Mouse (Mus musculus): ENCODE measurements around the gene Mfsd6l. TPM values are rescaled to one million over a fixed set of nuclear protein-coding genes. Genes with fewer than 3 reads are reported as not detected.
A peak's percentile ranks its signal among the peaks of the same experiment; 100 is the strongest.

Gene Mfsd6l
- polyA plus RNA-seq, 1 experiment from 2014 or later, result 0.08 TPM

DNA sequence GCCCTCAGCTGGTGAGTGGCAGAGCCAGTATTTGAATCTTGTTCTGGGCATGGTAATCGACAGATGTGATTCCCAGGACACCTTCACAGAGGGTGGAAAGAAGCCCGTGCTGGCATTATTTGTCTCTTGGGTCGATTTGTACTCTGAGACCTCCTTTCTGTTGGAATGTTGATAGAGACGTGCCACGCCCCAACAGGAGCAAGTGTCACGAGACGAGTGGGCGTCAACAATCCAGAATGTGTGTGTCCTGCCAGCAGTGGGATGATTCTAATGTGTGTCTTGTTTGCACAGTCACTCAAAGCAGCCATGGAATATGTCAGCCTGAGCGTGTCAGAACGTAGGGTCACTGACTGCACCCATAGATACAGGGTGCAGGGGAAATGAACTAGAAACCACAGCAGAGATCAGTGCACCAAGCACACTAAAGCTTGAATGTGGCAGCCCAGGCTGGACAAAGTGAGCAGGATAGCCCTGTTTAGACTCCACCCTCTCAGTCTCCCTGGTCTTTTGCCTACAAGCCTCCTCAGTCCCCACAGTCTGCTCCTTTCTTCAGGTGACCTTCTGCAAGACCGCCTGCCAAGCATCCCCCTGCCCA, 23.9 kb upstream of the Mfsd6l start:
- no peak for TF ChIP-seq CTCF (IDR thresholded peaks at IDR 0.05)
- ATAC-seq (no peak), DNase-seq (ENCODE audit: low read depth, low spot score) (no peak)
- POLR2A ChIA-PET, result interaction anchor here (0.5 kb wide), 1 partner anchor 283 kb away, joined by 3 read pairs; no protein-coding TSS in a partner anchor
- peaks cover 18% of the 10 kb centered on the region for H3K27me3 ChIP-seq
- CTCF ChIA-PET, result interaction anchor here (1.1 to 1.7 kb wide), 2 partner anchors 17 to 97 kb away, joined by 3 to 4 read pairs; no protein-coding TSS in a partner anchor
- in situ Hi-C loops (cut with MboI; ENCODE audit: low pct_unique_long_range_greater_than_20kb), result no loop called here

DNA sequence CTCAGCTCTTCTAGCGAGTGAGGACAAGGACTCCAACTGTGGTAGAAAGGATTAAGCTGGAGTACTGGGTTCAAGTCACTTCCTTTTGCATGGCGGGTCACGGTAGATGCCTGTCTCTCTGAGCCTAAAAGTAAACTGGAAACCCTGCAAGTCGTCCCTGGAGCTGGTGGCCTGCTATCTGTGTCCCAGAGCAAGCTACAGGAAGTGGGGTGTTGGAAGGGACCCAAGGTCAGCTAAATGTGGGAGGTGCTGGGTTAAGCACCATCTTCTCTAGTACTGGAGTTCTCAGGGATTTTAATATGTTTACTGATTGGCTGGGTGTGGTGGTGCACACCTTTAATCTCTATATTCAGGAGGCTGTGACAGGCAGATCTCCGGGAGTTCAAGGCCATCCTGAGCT, 23.2 kb upstream of the Mfsd6l start:
- in situ Hi-C loops (cut with MboI; ENCODE audit: low pct_unique_long_range_greater_than_20kb), result no loop called here
- ChIA-PET POLR2A (no interaction called here), CTCF (interaction anchor here (1.1 to 2.1 kb wide), 3 partner anchors 17 to 98 kb away, joined by 3 to 5 read pairs (median 4); no protein-coding TSS in a partner anchor)
- DNase-seq (ENCODE audit: low read depth, low spot score) (no peak), ATAC-seq (no peak)
- TF ChIP-seq CTCF (IDR thresholded peaks at IDR 0.05), result no peak
- peaks cover 11% of the 10 kb centered on the region for H3K27me3 ChIP-seq

DNA sequence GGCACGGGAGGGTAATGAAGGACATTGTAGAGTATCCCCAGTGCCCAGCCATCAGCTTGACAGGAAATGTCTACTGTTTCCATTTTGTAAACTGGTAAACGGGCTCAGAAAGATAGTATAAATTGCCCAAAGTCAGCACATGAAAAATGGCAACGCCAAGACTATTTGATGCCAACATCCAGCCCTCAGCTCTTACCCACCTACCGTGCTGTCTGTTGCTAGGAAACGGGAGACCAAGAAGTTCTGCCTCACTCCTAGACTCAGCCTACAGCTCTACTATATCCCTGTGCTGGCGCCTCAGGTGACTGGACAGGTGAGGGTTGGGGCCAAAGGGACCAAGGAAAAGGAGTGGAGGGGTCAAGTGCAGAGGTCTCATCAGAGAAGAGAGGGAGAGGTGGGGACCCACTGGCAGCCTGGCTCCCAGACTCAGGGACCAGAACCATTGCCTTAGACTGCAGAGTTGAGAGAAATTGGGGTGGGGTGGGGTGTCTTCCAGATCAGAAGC, 22.0 kb upstream of the Mfsd6l start:
- in situ Hi-C loops (cut with MboI; ENCODE audit: low pct_unique_long_range_greater_than_20kb), result no loop called here
- ATAC-seq, result no peak
- no peak for DNase-seq (ENCODE audit: low read depth, low spot score)
- ChIA-PET POLR2A (no interaction called here), CTCF (interaction anchor here (1.7 to 2.1 kb wide), 2 partner anchors 47 to 99 kb away, joined by 3 to 5 read pairs; no protein-coding TSS in a partner anchor)
- no peak for TF ChIP-seq CTCF (IDR thresholded peaks at IDR 0.05)
- H3K27me3 ChIP-seq, result peaks cover 5% of the 10 kb centered on the region

DNA sequence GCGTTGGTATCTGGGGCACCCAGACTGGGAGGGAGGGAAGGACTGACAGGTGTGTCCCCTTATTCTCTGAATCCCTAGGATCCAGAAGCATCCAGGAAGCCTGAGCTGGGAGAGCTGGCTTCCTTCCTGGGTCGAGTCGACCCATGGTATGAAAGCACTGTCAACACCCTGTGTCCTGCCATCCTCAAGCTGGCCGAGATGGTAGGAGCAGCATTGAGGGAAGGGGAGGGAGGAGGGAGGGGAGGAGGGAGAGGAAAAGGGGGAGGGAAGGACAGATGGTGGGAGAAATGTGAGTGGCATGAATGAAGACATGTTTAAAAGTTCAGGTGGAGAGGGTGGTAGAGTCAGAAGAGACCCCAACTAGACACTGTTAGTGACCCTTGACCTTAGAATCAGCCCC, 20.0 kb upstream of the Mfsd6l start:
- in situ Hi-C loops (cut with MboI; ENCODE audit: low pct_unique_long_range_greater_than_20kb), result no loop called here
- H3K27me3 ChIP-seq, result no peaks in the 10 kb centered on the region
- DNase-seq (ENCODE audit: low read depth, low spot score) (no peak), ATAC-seq (no peak)
- CTCF ChIA-PET, result interaction anchor here (1.0 to 1.8 kb wide), 3 partner anchors 12 to 21 kb away, joined by 3 to 6 read pairs (median 4); no protein-coding TSS in a partner anchor
- TF ChIP-seq CTCF (IDR thresholded peaks at IDR 0.05), result no peak
- POLR2A ChIA-PET, result interaction anchor here (1.0 kb wide), 1 partner anchor 65 kb away, joined by 4 read pairs; no protein-coding TSS in a partner anchor

DNA sequence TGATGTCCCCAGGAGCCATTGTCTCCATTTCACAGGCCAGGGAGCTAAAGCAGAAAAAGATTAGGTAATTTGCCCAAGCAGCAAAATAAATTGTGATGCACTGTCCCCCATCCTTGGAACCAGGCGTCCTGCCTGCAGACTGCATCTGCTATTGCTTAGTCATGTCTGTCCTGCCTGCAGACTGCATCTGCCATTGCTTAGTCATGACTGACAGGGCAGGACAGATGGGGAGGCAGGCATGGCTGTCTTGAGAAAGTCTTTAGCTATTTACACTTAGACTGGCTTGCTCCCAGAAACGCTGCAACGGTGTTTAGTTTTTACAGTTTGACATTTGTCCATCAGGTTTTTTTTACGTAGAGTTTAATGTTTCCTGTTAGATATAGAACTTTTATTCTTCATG, 19.5 kb upstream of the Mfsd6l start:
- no peak for TF ChIP-seq CTCF (IDR thresholded peaks at IDR 0.05)
- H3K27me3 ChIP-seq, result no peaks in the 10 kb centered on the region
- POLR2A ChIA-PET, result interaction anchor here (1.0 kb wide), 1 partner anchor 64 kb away, joined by 4 read pairs; no protein-coding TSS in a partner anchor
- CTCF ChIA-PET, result interaction anchor here (1.0 to 1.8 kb wide), 3 partner anchors 12 to 20 kb away, joined by 3 to 6 read pairs (median 4); no protein-coding TSS in a partner anchor
- no peak for ATAC-seq
- DNase-seq (ENCODE audit: low read depth, low spot score), result peak; percentile 39
- in situ Hi-C loops (cut with MboI; ENCODE audit: low pct_unique_long_range_greater_than_20kb), result no loop called here

DNA sequence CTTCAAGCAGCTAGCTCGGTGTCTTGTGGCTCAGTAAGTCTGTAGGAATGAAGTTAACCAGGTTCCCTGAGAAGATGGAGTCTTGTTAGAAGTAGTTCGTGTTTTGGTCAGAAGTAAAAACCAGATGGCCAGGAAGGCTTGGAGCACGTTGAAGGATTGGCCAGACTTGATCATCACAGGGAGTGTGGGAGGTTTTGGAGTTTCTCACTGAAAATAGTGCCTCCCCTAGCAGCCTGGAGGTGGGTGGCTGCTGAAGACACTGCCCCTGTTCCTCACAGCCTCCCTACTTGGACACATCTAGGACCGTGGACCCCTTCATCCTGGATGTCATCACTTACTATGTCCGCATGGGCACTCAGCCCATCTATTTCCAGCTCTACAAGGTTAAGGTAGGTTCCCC, 16.4 kb upstream of the Mfsd6l start:
- ChIA-PET CTCF (no interaction called here), POLR2A (no interaction called here)
- no peak for TF ChIP-seq CTCF (IDR thresholded peaks at IDR 0.05)
- in situ Hi-C loops (cut with MboI; ENCODE audit: low pct_unique_long_range_greater_than_20kb), result no loop called here
- ATAC-seq, result peak; percentile 20
- DNase-seq (ENCODE audit: low read depth, low spot score), result no peak
- no peaks in the 10 kb centered on the region for H3K27me3 ChIP-seq

DNA sequence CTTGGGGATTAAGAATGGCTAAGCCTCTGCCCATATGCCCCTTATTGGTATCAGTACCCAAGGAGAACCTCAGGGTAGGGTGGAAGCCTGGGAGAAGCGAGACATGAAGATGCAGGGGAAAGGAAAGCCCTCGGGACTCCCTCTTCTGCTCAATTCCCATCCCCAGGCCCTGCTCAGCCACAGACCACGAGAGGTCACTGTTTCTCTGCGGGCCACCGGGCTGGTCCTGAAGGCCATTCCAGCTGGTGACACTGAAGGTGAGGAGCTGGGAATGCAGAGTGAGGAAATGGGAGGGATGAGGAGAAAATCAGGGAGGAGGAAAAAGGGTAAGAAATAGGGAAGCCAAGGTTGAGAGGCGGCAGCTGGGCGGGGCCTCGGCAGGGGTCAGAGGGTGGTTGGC, 11.4 kb upstream of the Mfsd6l start:
- no peak for ATAC-seq
- no peak for DNase-seq (ENCODE audit: low read depth, low spot score)
- POLR2A ChIA-PET, result no interaction called here
- CTCF ChIA-PET, result no interaction called here
- no peaks in the 10 kb centered on the region for H3K27me3 ChIP-seq
- peak; percentile 32 for TF ChIP-seq CTCF (IDR thresholded peaks at IDR 0.05)
- in situ Hi-C loops (cut with MboI; ENCODE audit: low pct_unique_long_range_greater_than_20kb), result no loop called here

DNA sequence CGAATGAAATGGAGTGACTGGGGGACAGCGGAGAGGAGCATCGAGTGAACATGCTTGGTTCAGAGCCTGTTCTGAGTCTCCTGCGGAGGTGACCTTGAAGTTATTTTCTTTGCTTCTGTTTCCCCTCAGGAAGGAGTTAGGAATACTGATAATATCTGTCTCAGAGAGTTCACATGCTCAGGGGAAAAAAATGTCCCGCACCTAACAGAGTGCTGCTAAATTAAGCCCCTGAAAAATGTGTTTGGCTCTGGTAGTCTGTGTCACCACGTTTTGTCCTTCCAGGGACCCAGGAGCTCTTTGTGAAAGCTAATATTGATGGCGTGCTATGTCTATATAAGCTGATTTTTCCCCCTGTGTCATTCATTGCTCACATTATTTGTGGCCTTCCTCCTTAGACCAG, 10.8 kb upstream of the Mfsd6l start:
- in situ Hi-C loops (cut with MboI; ENCODE audit: low pct_unique_long_range_greater_than_20kb), result no loop called here
- CTCF ChIA-PET, result no interaction called here

DNA sequence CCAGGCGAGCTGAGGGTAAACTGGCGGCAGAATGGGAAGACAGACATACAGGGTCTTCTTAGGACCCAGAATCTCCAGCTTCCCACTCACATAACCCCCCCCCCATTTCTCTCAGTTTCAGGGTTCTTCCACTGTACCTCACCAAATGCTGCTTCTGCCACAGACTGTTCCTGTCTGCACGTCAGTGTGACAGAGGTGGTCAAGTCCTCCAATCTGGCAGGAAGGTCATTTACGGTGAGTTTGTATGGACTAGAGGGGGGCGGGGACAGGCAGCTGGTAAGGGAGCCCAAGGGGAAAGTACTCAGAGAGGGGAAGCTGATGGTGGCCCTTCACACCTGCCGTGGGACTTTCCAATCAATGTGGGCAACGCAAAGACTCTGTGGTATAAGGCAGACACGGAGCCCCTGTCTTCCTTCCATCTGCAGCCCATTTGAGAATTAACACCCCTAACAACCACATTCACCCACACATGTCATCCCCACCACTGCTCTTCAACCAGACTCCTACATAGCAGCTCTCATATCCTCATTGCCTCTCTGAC, 10.2 kb upstream of the Mfsd6l start:
- no peak for TF ChIP-seq CTCF (IDR thresholded peaks at IDR 0.05)
- in situ Hi-C loops (cut with MboI; ENCODE audit: low pct_unique_long_range_greater_than_20kb), result no loop called here
- ATAC-seq (no peak), DNase-seq (ENCODE audit: low read depth, low spot score) (no peak)
- H3K27me3 ChIP-seq, result no peaks in the 10 kb centered on the region
- ChIA-PET CTCF (no interaction called here), POLR2A (no interaction called here)

More for the DNA sequence above, 10.8 kb upstream of the Mfsd6l start:
- POLR2A ChIA-PET, result no interaction called here
- DNase-seq (ENCODE audit: low read depth, low spot score) (no peak), ATAC-seq (no peak)
- H3K27me3 ChIP-seq, result no peaks in the 10 kb centered on the region
- no peak for TF ChIP-seq CTCF (IDR thresholded peaks at IDR 0.05)

DNA sequence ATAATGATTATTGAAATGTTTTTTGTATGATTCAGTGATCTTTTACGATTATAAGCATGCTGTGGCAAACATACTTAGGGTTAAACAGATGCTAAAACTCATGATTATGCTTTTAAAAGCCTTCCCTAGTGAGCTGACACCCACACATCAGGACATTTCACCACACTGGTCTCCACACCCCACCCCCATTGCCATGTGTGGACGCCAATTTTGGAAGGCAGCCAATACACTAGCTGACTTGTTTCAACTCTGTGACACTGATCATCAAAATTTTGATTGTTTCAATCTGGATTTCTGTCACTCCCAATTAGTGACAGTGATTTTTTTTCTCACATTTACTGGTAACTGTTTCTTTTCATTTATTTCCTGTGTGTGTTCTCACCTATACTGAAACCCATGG, 8.5 kb upstream of the Mfsd6l start:
- ATAC-seq (no peak), DNase-seq (ENCODE audit: low read depth, low spot score) (no peak)
- no peak for TF ChIP-seq CTCF (IDR thresholded peaks at IDR 0.05)
- POLR2A ChIA-PET, result no interaction called here
- CTCF ChIA-PET, result interaction anchor here (1.2 kb wide), 1 partner anchor 11 kb away, joined by 4 read pairs; no protein-coding TSS in a partner anchor
- in situ Hi-C loops (cut with MboI; ENCODE audit: low pct_unique_long_range_greater_than_20kb), result no loop called here
- H3K27me3 ChIP-seq, result no peaks in the 10 kb centered on the region

DNA sequence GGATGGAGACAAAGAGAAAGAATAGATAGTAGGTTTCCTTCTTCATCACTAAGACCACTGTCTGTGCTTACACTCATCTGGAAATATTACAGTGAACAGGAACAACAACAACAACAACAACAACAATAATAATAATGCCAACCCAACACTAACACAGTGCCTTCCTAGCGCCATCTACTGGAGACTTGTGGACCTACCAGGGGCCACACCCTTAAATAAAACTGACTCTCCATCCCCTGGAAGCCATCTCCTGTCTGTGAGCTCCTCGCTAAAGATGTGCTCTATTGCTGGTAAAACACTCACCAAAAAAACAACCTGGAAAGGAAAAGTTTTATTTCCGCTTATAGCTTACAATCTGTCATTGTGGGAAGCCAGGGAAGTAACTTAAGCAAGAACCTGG, 6.4 kb upstream of the Mfsd6l start:
- CTCF ChIA-PET, result interaction anchor here (1.5 to 1.9 kb wide), 3 partner anchors 13 to 118 kb away, joined by 4 to 6 read pairs (median 6); partner anchors contain the start of gene Pik3r5
- ATAC-seq (no peak), DNase-seq (ENCODE audit: low read depth, low spot score) (no peak)
- POLR2A ChIA-PET, result no interaction called here
- H3K27me3 ChIP-seq, result no peaks in the 10 kb centered on the region
- in situ Hi-C loops (cut with MboI; ENCODE audit: low pct_unique_long_range_greater_than_20kb), result no loop called here
- TF ChIP-seq CTCF (IDR thresholded peaks at IDR 0.05), result peak; percentile 66

Data from Patski (cell line).